Mouse (Mus musculus): ENCODE data around the gene Lhfpl2.

DNA sequence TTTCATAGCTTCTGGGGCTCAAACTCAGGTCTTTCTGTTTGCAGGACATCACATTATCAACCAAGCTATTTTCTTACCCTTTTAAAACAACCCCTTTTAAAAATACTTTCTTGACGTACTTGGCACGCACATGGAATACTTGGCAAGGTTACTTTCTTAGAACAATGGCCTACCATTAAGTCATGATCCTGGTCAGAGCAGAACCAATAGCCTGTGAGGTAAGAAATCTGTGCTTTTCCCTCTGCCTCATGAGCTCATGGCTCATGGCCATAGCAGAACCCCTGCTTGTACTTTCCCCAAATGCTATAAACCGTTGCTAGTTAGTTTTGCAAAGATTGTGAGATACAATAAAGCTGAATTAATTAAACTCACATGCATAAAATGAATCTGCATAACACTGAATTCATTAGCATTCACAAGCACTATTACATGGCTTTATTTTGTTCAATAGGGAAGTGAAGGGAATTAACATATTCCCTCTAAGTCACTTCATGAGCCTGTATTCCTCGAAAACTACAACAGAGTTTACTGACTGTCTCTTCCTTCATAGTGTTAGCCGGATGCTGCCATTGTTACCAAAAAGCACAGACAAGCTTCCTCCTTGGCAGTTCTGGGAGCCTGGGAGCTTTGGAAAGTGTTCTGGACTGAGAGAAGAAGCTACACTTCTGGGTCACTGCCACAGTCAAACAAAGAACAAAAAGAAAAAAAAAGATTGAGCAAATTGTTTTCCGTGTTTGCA lies 20.1 kb upstream of the Lhfpl2 start:
- no peak for TF ChIP-seq POLR2A (IDR thresholded peaks at IDR 0.05; ENCODE audit: insufficient read length, low read depth)
- no peak for TF ChIP-seq TCF12 (IDR thresholded peaks at IDR 0.05; ENCODE audit: insufficient read depth, poor library complexity, severe bottlenecking)
- no peak for TF ChIP-seq POLR2AphosphoS2 (IDR thresholded peaks at IDR 0.05; ENCODE audit: insufficient read length, low read depth)
